Mouse (Mus musculus) layer of hippocampus, adult 8-10 months (tissue): Measurements from ENCODE around the gene Atrnl1. TPM values are rescaled to one million over a fixed set of nuclear protein-coding genes. Genes with fewer than 3 reads are reported as not detected.

Source experiments
- DNase-seq, 2 experiments: peaks; one replicate each; pipeline ENCODE4 v3.0.0; 2022; ENCODE audit warnings: low spot score in 2 of 2
- total RNA-seq, 4 experiments: library from RNA; stranded (reverse); gene quantifications; 2 replicates each; pipeline ENCODE4 v1.2.4; 2022

Atrnl1 gene
- total RNA-seq, 4 experiments from 2014 or later = 60.7 to 70.3 (median 65.2) TPM

DNA sequence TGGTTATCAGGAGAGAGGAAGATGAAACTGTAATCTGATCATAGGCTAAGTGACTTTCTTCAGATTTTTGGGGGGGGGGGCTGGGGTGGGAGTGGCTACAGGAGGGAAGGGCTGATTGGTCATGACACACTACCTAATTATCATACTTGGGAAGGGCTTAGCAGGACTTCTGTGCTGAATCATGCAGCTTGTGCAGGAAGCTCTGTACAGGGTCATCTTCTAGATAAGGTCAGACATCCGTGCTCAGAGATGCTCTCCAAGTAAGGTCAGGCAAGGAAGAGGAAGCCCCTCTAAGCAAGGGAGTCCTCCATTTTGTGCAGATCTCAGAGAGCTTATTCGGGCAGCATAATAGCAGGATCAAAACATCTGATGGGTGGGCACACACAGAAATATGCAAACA lies 454.7 kb downstream of the Atrnl1 start:
- DNase-seq = no peak

DNA sequence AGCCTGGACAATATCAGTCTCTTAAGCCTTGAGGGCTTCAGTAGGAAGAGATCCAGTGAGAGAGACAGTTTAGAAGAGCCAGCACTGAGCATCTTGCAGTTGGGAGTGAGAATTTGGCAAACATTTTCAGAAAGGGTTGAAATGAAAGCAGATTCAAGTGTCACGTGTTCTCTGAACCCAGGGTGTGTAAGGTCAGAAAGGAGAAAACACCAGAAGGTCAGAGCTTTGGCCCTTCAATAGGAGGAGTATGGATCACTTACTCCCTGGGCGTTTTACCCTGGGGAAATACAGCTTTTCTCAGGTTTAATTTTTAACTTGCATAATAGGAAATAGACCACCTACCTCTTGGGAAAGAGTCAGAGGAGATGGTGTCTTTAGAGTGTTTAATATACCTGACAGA lies 457.3 kb downstream of the Atrnl1 start:
- no peak for DNase-seq

DNA sequence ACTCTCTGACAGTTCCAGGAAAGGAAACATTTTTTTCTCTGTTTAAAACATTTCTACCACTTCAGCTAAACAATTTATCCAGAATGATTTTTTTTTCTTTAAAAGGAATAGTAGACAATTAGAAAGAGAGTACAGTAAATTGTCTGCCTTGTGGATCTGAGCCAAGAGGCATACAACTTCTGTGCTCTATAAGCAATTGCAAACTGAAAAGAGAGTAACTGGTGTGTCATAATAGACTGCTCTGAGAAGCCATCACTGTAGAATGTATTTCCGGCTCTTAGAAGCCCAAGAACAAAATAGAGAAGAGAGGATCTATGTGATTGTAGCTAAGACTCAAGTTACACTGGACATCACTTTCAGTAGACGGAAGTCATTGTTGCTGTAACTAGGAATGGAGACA lies 458.1 kb downstream of the Atrnl1 start:
- DNase-seq = no peak

DNA sequence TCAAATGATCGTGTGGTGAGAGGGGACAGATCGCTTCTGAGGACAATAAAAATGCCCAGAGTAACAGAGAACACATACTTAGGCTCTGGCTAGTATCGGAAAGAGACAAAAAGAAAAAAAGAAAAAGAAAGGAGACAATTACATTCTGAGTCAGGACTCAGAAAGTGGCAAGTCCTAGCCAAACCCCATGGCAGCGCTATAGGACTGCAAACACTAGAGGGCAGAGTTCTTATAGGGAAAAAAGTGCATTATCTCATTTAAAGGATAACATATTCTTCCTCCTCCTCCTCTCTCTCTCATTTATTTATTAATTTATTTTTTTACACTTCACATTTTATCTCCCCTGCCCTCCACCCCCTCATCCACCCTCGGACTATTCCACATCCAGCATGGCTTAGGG lies 461.6 kb downstream of the Atrnl1 start:
- no peak for DNase-seq

DNA sequence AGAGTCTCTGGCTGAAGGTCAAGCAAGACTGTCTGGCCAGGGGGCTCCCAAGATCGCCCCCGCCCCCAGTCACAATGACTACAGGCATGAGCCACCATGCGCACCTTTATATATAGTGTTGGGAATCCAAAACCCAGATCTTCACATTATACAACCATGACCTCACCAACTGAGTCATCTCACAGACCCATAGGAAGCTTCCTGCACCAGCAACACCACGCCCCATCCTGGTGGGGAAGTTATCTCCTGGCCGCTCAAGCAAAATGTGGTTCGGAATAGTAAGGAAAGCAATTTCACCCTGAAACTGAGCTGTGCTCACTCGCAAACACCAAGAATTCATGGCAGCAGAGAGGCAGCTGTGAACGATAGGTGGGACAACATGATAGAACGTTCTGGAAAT lies 462.0 kb downstream of the Atrnl1 start:
- DNase-seq = no peak

DNA sequence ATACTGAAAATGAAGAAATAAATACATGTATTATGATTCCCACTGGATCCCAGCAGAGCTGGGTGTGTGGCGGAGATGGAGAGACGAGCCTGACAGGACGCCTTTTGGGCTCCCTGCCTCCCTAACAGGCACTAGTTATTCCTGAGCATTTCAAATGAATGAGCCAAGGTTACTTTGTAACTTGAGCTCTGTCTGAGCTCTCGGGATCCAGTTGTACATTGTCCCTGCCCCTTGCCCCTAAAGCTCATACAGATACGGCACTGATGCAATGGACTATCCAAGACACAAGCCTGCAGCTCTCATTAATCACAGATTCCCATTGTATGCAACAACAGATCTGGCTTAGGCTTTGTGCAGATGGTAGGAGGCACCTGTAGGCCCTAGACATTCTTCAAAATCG lies 464.4 kb downstream of the Atrnl1 start:
- no peak for DNase-seq

DNA sequence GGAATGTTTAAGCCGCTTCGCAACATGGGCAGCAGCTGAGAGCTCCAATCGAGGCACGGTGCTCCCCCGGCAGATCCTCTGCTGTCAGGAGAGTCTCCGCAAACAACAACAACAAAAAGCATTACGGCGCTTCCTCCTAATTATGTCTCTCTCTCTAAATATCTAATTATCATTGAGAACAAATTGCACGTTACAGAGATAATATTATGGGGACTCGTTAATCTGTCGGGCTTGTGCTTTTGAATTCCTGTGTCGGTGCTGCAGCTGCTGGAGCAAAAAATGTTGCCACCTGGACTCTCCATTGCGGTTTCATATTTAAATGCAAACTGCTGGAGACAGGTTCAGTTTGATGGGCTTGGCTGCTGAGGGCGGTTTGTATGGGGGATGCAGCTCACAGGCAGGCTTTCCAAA lies 466.1 kb downstream of the Atrnl1 start:
- no peak for DNase-seq

DNA sequence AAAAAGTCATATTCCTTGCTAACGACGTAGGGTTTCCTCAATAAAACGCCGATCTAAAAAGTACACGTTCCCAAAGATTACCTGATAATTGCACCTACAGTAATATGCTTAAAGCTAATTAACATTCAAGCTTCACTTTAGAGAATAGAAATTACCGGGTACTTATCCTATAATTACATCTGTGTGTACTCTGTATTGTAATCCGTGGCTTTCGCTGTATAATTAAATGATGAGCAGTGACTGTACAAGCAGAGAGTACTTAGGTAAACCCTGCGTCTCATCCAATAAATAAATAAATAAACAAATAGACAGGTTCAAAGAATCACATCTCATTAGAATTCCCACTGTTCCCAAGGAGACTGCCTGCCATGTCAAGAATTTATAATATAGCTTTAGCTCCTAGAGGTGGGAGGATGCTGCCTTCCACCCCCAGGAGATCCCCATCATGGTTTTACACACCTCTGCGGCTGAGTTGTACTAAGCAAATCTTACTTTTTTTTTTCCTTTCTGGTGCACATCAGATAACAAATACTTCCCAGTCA lies 466.8 kb downstream of the Atrnl1 start:
- no peak for DNase-seq

DNA sequence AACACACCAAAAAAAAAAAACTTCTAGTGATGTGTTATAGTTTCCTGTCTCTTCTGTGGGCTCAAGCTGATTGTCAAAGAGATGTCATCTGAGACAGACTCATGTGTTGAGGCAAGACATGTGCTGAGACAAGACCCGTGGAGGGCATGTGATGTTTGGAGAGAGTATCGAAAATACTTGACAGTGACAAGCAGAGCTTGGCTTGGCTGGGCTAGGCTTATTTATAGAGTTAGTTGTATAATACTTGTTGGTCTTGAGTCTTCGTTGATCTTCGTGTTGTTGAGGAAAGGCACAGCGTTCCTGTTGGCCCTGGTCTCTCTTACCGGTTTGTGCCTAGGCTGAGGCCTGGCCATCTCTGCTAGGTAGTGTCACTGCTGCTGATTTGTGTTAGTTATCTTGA lies 469.3 kb downstream of the Atrnl1 start:
- DNase-seq = no peak

DNA sequence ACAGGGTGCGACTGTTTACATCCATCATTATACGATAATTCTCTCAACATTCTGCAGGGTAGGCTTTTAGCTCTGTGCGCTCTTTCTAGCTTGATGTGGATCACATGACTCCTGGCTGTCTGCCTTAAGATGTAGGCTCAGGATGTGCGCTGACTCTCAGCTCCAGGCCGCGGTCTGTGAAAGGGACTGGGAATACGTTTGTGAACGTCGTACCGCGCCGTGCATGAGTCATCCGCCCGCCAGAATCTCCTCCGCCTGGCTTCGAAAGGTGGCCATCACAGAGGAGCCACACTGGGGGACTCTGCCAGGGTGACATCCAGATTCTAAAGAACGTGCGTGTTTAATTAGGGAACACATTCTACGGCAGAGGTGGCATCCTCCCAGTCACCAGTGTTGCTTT lies 471.9 kb downstream of the Atrnl1 start:
- peak; percentile 20 to 32 for DNase-seq

DNA sequence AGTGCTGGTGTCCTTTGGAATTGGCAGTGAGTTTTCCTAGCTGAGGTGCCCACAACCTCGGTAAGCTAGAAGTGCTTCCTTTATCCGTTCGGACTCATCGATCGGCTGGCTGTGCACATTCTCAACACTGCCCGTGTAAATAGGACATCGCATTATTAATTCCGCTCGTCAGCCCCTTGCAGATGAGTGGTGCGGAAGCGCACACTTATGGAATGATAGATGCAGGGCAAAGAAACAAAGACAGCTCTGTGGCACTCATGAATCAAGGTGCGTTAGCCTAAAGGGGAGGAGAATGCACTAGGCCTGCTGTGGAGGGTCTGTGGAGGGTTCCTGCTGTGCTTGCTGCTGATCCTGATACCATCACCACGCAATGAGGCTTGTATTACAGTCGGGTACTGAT lies 474.0 kb downstream of the Atrnl1 start:
- no peak for DNase-seq

DNA sequence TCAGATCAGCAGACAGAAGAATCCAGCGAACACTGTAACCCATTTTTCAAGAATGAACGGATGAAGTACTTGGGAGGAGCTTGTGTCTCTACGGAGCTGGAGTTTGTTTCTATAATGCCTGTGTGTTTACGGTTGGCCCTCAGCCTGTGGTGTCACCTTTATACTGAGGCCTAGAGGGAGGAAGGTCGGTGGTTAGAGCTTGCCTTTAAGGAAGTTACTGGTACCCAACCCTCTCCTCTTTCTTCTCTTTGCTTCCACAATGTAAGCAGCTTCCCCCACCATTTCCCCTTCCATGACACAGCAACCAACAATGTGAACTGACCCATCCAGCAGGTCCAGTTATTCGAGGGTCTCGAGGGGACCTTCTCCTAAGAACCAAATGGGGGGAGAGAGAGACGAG lies 475.9 kb downstream of the Atrnl1 start:
- DNase-seq = no peak

DNA sequence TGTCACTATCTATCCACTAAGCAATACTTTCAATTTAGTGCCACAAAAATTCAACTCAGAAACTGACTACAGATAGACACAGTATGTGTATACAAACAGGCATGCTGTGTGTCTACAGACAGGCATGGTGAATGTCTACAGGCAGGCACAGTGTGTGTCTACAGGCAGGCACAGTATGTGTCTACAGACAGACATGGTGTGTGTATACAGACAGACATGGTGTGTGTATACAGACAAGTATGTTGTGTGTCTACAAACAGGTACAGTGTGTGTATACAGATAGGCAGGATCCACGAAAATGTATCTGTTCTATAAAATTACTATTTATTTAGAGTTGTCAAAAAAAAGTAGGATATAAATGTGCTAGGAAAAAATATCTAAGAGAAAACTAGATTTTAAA lies 477.1 kb downstream of the Atrnl1 start:
- DNase-seq = no peak

DNA sequence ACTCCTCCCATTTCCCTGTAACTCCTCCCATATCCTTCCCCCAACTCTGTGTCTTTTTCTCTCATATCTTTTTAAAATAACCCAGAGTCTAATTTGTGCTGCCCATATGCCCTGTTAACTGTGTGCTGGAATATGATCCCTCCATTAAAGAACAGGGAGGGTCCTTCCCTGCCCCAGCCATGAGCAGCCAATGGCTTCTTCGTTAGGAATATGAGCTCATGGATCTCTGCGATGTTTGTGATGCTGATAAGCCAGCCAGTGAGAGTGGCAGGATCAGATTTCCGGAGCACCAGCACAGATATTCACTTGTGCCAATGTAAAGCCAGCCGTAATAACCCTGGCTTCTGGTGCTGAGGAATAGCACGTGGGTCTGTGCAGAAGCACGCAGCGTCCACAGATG lies 477.6 kb downstream of the Atrnl1 start:
- no peak for DNase-seq

DNA sequence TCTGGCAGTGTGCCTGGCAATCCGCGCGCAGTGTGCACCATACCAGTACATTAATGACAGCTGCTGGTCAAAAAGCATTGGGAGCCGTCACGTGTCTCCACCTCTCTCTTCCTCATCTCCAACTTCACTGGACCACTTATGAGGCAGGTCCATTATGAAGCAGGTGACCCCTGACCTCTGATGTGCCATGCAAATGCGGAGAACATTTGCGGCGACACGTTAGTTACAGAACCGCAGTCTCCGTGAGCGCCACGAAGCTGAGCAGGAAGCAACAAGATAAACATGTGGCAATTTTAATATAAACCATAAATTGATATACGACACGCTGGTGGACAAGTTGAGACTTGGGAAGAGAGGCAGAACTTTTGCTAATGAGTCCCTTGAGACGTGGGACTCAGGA lies 481.1 kb downstream of the Atrnl1 start:
- DNase-seq = no peak

DNA sequence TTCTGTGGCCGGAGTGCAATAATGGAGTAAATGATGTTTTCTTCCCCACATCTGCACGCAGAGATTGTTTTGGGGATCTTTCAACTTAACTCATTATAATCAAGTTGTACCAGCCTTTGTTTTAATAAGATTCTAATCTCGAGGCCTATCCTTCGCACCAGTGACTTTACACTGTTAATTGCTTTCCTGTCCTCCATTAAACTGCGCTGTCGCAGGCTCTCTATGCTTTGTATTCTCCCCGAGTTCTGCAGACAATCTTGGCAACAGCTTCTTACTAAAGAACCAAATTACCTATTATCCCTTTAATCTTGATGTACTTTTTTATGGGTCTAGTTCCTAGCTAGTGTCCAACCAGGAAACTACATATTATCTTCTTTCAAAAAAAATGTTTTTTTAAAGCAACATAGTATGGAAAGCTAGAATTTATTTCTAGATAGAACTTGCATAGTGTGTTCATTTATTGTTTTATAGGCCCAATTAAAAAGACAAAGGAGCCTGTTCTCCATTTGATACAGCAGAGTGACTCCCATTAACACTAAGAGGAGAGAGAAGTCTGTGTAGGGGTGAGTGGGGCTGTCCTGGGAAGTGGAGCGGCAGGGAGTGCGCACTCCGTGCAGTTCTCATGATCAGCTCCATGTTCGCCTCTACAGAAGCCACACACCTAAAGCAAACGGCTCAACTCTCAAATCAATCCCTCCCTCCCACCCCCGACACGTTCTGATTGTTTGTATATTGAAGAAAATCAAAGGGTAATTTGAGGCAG lies 484.1 kb downstream of the Atrnl1 start:
- DNase-seq = no peak

DNA sequence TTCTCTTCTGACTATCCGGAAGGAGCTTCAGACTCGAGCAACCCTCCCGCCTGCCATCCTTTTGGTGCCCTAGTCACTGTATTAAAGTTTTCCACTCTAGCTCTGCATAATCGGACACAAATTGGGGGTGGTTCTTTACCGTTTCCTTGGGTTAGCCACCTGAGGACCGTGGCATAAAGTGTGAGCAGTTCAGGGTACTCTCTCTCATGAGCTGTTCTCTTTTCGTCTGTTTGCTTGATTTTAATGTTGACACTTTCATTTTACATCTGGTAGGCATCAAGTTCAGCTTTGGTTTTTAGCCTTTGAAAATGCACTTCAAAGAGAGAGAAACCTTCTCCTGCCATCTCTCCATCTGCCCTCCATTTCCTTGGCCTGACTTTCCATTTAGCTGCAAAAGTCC lies 484.9 kb downstream of the Atrnl1 start:
- no peak for DNase-seq

DNA sequence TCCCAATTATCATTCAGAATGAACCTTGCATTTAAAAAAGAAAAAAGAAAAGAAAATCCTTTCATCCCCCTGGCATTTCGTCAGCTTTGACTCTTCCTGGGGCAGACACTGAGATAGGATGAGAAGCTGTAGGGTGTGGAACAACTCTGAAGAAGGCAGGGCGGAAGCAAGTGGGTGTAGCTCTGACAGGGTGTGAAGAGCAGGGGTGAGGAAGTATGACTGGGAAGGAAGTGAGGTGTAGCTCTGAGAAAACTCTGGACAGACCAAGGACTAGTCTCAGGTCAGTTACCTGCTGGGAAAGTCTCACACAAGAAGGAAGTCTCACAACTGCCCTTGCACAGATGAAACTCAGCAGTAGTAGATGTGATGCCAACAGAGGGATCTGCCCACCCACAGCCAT lies 486.4 kb downstream of the Atrnl1 start:
- DNase-seq = no peak

DNA sequence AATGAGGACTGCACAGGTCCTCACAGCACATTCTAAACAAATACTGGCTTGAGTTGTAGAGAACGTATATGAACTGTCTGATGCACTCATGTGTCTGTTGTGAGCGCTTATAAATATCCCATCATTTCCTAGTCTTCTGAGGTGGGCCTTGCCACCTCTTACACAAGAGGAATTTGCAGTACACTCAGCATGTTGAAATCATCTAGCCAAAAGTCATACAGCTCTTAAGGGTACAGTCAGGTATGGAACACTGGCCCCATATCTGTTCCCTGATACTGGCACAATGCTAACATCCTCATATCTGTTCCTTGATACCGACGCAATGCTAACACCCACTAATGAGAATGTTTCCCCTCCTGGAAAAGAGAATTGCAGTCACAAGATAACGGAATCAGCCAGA lies 488.7 kb downstream of the Atrnl1 start:
- DNase-seq = no peak

DNA sequence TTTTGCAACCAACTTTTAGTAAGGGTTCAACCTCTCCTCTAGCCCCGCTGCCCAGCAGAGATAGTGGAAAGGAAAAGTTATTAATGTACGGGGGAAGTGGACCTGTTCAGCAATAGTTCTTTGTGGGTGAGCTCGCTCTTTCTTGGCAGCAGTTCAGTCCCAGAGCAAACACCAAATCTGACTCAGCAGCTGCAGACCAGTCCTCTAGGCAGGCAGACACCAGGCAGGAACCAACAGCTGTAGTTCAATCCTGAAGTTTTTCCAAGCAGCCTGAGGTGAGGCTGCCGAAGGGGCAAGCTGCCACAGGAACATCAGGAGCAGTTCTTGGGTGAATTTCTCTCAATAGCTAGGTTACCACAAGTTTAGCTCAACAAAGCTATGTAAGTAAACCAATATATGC lies 489.5 kb downstream of the Atrnl1 start:
- DNase-seq = no peak

DNA sequence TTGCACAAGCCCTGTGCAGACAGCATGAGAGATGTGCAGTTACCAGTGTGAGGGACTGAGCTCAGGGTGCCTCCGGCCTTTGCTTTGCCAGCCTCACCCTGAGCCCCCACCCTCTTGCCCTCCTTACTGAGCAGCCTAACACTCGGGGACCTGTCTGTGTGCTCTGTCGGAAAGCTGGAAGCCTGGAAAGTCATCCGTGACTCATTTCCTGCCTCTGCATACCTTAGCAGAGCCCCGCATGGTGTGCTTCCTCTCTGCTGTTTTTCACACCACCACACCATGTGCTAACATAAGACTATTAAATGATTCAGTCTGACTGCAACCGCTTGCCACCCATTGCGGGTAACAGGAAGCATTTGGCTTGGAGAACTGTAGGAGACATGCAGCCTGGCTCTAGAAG lies 493.7 kb downstream of the Atrnl1 start:
- DNase-seq = peak; percentile 50 to 51

DNA sequence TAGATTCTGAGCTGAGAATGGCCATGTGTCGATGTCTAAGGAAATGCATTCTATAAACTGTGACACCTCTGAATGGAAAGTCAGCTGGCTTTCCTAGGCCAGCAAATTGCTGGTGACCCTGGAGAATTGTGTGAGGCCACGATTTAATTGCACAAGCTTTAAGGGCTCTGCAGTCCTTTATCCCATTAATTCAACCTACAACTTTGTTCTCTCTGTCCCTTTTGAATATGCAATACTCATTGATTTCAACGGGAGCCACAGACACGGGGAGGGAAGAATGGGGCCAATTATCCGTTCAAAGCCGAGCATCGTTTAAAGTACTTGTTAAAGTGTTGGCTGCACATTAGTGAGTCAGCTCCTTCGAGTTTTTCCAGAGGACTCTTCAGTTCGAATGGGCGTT lies 496.8 kb downstream of the Atrnl1 start:
- DNase-seq = no peak

DNA sequence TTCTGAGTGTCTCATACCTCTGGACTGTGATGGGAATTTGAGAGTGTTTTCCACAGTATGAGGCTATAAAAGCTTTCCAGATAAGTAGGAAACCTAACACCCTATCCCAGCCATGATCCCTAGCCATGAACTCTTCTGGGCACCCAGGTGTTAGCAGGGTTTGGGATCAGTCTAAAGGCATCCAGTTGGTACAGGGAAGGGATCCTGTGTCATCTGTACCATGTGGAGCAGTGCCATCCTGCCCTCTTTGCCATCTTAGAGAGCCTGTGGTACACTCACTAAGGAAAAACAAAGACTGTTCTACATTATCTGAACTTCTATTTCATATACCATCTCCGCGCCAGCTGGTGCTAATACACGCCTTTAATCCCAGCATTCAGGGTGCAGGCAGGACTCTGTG lies 499.7 kb downstream of the Atrnl1 start:
- DNase-seq = no peak

DNA sequence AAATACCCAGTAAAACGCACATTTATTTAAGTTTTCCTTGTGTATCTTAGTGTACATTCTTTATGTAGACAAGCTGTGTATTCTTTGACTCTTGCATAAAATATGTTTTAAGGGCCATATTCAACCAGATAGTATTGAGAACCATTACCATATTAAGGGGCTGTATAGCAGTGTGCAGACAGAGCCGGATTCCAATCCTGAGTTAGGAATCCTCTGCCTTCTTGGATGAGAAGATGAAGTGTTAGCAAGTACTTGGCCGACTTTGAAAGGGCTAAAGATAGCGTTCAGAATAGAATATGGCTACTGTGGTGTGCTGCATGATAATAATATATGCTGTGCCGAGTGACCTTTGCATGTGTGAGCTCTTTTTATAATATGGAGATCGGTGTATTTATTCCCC lies 500.5 kb downstream of the Atrnl1 start:
- DNase-seq = no peak
